Comparison of ENCODE assay signal across 9 mouse cellular contexts in genomic region chr7:99659379-99660029, GRCm38 (mm10). TPM values are rescaled to one million over a fixed set of nuclear protein-coding genes. Genes with fewer than 3 reads are reported as not detected.
DNase-seq lines count a peak whose midpoint lies in the region; ATAC-seq lines count a peak whose summit lies in the region.
"Had no signal": no experiment of that assay in that cellular context is flagged by ENCODE, and none has a peak within 500 bp of the region (broad histone marks: within the 10 kb centered on the region; RNA-seq: fewer than 3 reads in every experiment).

No protein-coding gene starts in this region.

- H3K9ac ChIP-seq in liver, embryonic 13.5 days: no peak overlapping the region
- H3K9ac ChIP-seq: embryonic facial prominence, embryonic 13.5 days had no signal

- ATAC-seq in granulocyte monocyte progenitor cell, adult 5-6 weeks (replicated peaks; ENCODE audit: poor library complexity, severe bottlenecking): peak; percentile 69
- ATAC-seq in liver, embryonic 13.5 days (ENCODE audit: low read depth): no peak

- DNase-seq in ovary, postnatal 10 days (ENCODE audit: low spot score): peak; percentile 71
- DNase-seq in ovary, adult 18-20 months (ENCODE audit: low spot score): no peak
- DNase-seq in embryo, embryonic 10 days (ENCODE audit: low spot score): peak; percentile 85
- peak; percentile 94 for DNase-seq in kidney, postnatal 10 days
- DNase-seq in liver, embryonic 13.5 days: peak; percentile 59
- peak; percentile 74 for DNase-seq in ovary, postnatal 36 days (ENCODE audit: low spot score)
- peak; percentile 82 for DNase-seq in thymus, postnatal 0 days (ENCODE audit: low spot score)

- no peak overlapping the region for H3K4me3 ChIP-seq in liver, embryonic 13.5 days (replicated peaks)
- H3K4me3 ChIP-seq: embryonic facial prominence, embryonic 13.5 days had no signal

- H3K36me3 ChIP-seq in liver, embryonic 13.5 days: no peaks in the 10 kb centered on the region
- H3K36me3 ChIP-seq: embryonic facial prominence, embryonic 13.5 days had no signal

- H3K4me1 ChIP-seq in liver, embryonic 13.5 days (replicated peaks): no peaks in the 10 kb centered on the region
- H3K4me1 ChIP-seq: embryonic facial prominence, embryonic 13.5 days had no signal

- no peak overlapping the region for H3K27ac ChIP-seq in liver, embryonic 13.5 days
- H3K27ac ChIP-seq: embryonic facial prominence, embryonic 13.5 days had no signal

- no peak overlapping the region for H3K4me2 ChIP-seq in liver, embryonic 13.5 days
- H3K4me2 ChIP-seq: embryonic facial prominence, embryonic 13.5 days had no signal

- 43% methylated on average over 12 of the region's 12 CpGs for WGBS in liver, embryonic 13.5 days (ENCODE audit: insufficient replicate concordance)

- no peaks in the 10 kb centered on the region for H3K9me3 ChIP-seq in liver, embryonic 13.5 days (replicated peaks)
- H3K9me3 ChIP-seq: embryonic facial prominence, embryonic 13.5 days had no signal

- H3K27me3 ChIP-seq in liver, embryonic 13.5 days: peaks cover 15% of the 10 kb centered on the region; the same call in 1 of the 2 replicates

RNA-seq across cellular contexts. Expression of gene Tpbgl, which starts 32.6 kb away (rescaled TPM):
- not detected in 2 replicates for total RNA-seq in granulocyte monocyte progenitor cell, adult 5-6 weeks (2014; fragmentation: Nextera tagmentation)
- not detected in 2 replicates for total RNA-seq in granulocyte monocyte progenitor cell, adult 5-6 weeks (2017)
- 0.16 and 0.22 TPM in 2 replicates for polyA plus RNA-seq in liver, embryonic 13.5 days (2015; fragmentation: Nextera tagmentation; extraction: Ambion mirVana)
- 1.4 and 1.6 TPM in 2 replicates for polyA plus RNA-seq in thymus, postnatal 0 days (2015; fragmentation: Nextera tagmentation; extraction: Ambion mirVana)

RNA-seq across cellular contexts. Expression of gene Slco2b1, which starts 51.6 kb away (rescaled TPM):
- not detected in 2 replicates for total RNA-seq in granulocyte monocyte progenitor cell, adult 5-6 weeks (2014; fragmentation: Nextera tagmentation)
- total RNA-seq in granulocyte monocyte progenitor cell, adult 5-6 weeks (2017): 0.13 TPM in 1 of 2 replicates, not detected in the other
- polyA plus RNA-seq in liver, embryonic 13.5 days (2015; fragmentation: Nextera tagmentation; extraction: Ambion mirVana): 0.13 and 0.15 TPM in 2 replicates
- polyA plus RNA-seq in thymus, postnatal 0 days (2015; fragmentation: Nextera tagmentation; extraction: Ambion mirVana): 11.3 and 13.9 TPM in 2 replicates

Comparison
In these comparisons a context has a peak if more than half of its experiments do, and no peak if none do; other contexts are left out.
1. RNA of gene Slco2b1, which starts 51.6 kb away (polyA plus RNA-seq): 11.3 to 13.9 TPM in thymus, postnatal 0 days; 0.13 to 0.15 TPM in liver, embryonic 13.5 days; every median in the first group is over 10 times any median in the second.